Mouse (Mus musculus) spleen, postnatal 4 days (tissue): ENCODE results near the gene Tmem88.

Experiments
- DNase-seq, 2 experiments: peaks; one replicate each; pipeline ENCODE4 v3.0.0; 2022; ENCODE audit warnings: low spot score in 2 of 2

Gene Tmem88

DNA sequence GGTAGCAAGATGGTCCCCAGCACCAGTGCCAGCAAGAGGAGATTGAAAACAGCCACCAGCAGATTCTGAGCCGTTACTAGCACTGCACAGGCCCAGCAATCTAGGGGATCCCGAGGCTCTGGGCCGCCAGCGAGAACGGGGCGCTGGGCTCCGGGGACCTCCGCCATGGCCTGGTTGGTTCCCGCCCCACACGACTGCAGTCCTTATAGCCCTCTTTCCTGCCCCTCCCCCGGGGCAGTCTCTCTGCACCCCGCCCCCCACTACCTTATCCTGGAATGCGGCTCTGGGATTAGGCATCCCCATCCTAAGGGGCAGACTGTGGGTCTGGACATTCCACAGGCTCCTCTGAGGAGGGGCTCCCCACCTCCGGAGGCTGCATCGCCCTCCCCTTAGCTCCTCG, at the start of gene Tmem88:
Tmem88 (minus strand) TSS at position 176 of the 400 bp plus-strand sequence.
- DNase-seq = peak; percentile 23 to 63

DNA sequence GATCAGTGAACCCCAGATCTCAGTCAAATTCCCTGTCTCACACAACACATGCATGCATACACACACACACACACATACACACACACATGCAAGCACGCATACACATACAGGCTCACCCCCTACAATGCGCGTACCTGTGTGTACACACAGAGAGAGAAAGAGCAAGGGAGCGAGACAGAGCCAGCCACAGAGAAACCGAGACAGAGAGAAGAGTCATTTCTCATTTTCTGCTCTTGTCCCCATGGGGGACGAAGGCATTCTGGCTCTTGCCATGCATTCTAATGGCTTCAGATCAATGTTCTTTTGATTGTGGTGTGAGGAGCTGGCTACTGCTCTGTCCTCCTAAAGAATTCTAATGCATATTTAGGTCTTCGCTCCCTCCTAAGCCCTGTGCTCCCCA, 49.3 kb upstream of the Tmem88 start:
- no peak for DNase-seq

DNA sequence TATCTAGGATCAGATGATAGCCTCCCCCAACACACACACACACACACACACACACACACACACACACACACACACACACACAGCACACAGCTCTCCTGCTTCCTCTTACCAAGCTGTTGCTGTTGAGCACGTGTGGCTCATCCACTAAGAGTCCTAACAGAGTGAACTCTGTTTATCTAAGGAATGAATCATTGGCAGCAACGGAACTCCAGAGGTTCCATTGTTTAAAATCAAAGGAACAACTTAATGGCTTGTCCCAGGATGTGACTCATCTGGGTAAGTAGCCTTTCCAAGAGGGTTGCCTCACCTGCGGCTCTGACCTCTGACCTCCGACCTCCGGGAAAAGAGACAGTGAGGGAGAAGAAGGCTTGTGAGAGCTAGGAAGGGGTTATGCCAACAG, 45.3 kb upstream of the Tmem88 start:
- DNase-seq = no peak

DNA sequence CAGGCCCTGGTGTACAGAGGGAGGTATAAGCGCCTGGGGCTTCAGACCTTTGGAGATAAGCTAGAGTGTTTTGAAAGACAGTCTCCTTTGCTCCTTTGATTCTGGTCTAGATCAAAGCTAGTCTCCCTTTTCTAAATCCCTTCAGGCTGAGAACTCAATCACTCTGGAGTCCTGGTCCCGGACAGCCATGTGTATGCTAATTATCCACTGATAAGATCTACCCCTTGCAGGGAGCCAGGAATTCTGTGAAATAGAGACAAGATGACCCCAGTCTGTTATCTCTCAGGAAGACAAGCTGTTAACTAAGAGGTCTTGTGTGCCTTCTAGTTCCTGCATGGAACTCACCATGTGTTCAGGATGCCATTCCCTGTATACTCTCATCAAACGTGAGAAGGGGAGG, 39.3 kb upstream of the Tmem88 start:
- DNase-seq = no peak

DNA sequence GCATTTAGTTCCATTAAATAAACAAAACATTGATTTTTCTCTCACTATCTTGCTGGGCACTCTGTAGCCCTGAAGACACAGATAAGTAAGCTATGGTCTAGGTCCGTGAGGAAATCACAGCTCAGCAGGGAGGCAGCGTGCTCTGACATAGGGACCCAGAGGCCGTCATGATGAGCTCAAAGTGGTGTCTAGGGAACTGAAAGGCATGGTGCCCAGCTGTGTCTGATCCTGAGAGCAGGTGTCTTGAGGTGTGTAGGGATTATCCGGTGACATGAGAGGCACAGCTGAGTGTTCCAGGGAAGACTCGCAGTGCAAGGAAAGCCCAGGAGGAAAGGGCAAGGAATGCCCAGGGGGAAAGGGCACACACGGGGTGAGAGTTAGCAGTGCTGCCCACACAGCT, 35.2 kb upstream of the Tmem88 start:
- no peak for DNase-seq

DNA sequence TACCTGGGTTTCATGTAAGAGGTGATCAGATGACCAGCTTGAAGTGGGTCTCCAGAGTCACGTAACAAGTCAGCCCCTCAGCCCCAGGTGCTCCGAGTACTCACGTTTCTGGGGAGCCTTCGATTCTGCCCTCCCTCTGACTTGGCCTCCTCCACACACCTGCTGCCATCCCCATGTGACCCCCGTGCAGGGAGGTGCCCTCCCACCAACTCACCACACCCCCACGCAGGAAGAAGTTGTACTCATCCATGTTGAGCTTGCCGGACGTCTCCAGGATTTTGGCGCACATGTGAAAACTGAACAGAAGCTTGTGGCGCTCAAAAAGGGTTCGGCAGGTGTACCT, 34.6 kb upstream of the Tmem88 start:
- no peak for DNase-seq

DNA sequence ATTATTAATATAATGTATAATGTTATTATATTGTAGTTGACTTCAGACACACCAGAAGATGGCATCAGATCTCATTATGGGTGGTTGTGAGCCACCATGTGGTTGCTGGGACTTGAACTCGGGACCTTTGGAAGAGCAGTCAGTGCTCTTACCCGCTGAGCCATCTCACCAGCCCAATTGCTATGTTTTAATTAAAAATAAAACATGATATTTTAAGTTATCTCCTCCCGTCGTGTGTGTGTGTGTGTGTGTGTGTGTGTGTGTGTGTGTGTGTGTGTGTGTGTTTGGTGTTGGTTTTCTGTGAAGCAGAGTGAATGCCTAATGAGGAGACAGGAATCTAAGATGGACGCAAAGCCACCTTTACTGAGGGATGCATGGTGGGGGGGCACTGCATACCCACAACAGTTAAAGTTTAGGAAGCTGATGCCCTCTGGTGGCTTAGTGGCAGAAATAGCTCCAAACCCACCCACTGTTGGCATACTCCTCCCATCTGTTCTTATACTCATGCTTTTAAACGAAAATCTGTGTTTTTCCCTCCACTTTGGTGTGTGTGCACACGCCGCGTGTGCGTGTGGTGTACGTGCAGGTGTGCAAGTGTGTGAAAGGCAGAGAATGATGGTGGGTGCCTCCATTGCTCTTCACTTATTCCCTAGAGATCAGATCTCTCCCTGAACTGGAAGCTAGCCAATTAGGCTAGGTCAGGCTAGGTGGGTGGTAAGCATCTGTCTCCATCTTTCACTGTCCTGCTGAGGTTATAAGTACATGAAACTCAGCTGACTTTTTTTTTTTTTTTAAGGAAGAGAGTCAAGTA, 34.0 kb upstream of the Tmem88 start:
- DNase-seq = peak in 1 of 2 experiments; percentile 57

DNA sequence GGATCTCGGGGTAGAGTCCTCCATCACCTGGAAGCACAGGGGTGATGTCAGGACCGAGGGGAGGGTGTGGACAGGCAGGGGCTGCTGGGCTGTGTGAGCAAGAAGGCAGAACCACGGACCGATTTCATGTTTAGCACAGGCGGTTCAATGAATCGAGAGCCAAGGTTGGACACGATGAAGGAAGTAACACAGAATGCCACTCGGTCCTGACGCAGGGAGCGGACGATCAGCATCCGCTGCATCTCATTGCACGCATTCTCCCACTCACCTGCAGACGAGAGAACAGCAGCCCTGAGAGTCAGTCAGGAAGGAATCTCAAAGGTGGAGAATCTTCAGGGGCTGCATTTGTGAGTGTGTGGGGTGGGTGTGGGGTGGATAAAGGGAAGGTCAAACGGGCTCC, 32.6 kb upstream of the Tmem88 start:
- DNase-seq = no peak

DNA sequence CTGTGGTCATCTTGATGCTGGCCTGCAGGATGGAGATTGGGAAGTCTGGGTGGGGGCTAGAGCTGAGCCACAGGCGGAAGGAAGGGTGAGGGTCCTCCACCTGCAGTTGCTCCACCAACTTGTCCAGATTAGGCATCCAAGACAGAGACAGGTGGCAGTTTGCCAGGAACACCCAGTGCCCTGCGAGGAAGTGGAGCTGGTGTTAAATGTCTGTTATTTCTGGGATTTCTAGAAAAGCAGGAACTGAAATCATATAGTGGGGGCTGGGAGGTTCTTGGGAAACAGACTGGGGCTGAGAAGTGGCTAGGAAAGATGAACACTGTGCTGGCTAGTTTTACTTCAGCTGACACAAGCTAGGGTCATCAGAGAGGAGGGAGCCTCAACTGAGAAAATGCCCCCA, 31.3 kb upstream of the Tmem88 start:
- no peak for DNase-seq

DNA sequence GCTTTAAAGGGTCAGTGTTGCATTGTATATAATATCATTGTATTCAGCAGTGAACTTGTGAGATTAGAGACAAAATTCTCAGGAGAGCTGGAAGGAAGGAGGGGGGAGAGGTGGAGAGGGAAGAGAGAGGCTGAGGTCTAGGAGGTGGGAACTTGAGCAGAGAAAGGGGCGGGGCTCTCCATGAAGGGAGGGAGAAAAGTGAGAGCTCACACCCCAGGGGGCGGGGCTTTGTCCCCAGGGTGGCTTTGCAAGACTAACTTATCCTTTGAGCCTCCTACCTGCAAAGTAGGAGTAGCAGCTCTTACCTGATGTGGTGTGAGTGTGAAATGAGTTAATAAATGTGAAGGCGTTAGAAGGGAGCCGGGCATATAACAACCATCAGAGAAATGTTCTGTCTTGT, 30.7 kb upstream of the Tmem88 start:
- DNase-seq = peak in 1 of 2 experiments; percentile 49

DNA sequence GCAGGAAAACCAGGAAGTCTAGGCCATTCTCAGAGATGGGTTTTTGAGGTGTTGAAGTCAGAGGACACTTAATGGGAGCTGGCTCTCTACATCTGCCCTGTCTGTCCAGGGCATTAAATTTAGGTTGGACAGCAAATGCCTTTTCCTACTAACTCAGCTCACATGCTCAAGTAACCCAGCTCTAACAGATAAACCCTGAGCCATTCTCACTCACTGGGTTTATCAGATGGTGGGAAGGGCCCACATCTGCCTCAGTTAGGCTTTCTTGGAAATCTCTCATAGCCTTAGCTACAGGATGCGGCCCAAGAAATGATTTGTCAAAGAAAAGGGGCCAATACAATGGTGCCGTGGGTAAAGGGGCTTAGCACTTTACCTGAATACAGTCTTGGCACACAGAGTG, 28.2 kb upstream of the Tmem88 start:
- DNase-seq = no peak

DNA sequence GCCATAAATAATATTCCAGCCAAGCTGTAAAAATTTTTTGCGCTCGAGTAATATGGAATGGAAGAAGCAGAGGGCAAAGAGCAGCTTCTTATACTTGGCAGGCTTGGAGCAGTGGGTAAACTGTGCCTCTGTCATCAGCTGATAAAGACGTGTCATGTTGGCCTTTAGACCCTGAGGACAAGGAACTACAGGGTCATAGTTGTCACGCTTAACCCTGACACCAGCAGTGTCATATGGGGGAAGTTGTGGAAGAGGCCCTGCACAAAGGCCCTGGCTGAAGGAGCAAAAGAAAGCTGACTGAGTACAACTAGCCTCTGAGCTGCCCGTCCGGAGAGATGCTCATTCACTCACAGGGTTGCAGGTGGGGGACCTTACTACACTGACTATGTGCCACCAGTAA, 25.9 kb upstream of the Tmem88 start:
- no peak for DNase-seq

DNA sequence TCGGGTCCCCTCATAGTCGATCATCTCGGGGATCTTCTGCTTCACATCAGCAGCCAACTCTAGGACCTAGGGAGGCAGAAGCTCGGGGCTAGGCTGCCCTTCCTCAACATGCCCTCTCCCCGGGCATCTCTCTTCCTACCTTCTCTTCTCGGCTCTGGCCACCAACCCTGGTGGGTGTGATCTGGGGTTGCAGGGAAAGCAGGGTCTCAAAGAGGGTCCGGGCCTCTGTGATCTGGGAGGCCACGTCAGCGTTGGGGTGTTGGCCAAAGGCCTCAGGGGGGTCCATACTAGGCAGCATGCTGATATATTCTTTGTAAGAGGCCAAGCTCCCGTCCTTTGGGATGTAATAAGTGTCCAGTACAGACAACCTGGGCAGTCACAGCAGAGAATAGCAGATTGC, 24.8 kb upstream of the Tmem88 start:
- DNase-seq = no peak

DNA sequence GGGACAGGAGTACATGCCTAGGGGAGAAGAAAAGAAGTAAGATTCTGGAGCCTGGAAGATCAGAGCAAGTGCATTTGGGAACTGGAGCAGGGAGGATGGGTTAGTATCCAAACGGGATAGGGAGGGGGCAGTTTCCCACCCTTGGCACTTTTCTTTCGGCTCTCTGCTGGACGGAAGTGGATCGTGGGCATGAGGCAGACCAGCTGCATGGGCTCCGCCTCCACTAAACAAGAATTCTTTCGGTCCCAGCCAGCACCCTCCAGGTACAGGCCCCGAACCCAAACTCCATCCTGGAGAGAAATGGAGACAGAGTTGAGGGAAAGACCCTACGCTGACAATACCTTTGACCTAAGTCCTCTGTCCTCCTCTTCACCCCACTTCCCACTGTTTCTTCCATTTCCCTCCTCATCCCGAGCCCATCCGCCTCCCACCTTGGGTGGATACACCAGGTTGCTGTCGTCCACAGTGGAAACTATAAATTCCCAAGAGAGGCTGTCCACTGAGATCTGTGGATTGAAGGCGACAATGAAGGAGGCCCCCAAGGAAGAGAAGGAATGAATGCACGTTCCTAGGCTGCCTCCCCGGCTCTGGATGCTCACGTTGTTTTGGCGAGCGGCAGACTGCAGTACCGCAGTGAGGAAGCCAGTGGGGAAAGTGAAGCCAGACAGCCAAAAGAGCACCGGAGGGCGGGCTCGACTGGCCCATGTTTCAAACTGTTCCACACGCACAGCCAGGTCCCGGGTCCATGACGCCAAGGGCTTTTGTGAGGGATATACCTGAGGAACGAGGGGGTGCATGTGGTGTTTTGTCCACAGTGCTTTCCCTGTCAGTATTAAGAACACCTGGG, 23.3 kb upstream of the Tmem88 start:
- DNase-seq = no peak

DNA sequence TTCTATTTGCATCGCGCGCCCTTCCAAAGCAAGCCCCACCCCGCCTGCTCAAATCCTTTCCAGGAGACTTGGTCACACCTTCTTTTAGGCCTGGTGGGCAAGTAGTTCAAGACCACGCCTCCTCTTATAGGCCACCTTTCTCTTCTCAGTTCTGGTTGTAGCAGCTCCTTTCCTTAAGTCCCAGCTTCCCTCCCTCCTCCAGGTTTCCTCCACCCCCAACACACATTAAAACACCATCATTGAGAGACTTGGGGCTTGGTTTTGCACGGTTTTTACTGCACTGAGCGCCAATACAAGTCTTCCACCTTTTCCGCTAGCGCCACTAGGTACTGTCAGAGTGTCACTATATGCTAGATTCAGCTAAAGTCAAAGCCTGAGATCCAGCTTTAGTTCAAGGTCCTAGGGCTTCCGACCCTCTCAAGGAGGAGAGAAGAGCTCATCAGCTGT, 22.5 kb upstream of the Tmem88 start:
- DNase-seq = no peak

DNA sequence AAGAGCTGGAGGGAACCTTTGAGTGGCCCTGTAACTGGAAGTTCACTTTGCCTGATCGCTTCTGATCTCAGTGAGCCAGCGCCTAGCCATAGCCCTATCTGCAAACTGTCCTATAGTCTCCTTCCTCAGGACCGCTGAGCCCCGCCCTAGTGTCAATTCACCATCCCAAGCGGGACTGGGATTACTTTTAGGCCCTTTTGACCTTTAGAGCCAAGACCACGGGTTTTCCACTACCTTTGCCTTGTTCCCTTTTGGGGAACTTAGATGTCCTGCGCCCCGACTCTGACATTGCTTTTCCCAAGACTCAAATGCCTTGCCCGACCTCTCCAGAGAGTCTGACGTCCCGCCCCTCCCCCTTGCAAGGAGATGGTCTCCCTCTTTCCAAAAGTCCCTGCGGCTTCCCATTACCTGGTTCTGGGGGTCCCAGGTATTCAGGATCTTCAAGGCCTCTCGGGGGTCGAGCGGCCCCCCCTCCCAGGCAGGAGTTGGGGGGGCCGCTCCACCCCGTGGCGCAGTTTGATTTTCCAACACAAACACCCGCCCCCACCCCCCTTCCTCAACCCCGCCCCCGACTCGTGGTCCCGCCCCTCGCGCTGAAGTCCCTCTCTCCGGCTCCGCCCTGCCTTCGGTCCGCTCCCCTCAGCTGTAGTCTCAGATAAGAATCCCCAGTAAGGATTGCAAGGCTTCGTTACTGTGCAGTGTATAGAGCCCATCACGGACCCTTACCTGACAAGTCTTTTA, 21.9 kb upstream of the Tmem88 start:
- peak in 1 of 2 experiments; percentile 76 for DNase-seq

DNA sequence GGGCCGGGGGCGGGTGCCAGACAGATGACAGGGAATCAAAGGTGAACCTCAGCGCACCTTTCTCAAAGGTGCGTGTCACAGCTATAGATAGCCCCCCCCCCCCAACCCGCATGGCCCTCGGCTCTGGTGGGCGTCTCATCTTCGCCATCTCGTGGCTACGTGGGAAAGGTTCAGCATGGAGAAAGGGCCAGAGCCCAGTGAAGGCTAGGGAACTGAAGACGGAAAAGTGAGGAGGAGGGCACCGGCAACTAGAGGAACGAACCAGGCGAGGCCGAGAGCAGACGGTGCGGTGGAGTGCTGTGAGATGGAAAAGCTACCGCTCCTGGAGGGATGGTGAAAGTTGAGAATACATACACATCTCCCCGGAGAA, 21.4 kb upstream of the Tmem88 start:
- DNase-seq = peak in 1 of 2 experiments; percentile 68

DNA sequence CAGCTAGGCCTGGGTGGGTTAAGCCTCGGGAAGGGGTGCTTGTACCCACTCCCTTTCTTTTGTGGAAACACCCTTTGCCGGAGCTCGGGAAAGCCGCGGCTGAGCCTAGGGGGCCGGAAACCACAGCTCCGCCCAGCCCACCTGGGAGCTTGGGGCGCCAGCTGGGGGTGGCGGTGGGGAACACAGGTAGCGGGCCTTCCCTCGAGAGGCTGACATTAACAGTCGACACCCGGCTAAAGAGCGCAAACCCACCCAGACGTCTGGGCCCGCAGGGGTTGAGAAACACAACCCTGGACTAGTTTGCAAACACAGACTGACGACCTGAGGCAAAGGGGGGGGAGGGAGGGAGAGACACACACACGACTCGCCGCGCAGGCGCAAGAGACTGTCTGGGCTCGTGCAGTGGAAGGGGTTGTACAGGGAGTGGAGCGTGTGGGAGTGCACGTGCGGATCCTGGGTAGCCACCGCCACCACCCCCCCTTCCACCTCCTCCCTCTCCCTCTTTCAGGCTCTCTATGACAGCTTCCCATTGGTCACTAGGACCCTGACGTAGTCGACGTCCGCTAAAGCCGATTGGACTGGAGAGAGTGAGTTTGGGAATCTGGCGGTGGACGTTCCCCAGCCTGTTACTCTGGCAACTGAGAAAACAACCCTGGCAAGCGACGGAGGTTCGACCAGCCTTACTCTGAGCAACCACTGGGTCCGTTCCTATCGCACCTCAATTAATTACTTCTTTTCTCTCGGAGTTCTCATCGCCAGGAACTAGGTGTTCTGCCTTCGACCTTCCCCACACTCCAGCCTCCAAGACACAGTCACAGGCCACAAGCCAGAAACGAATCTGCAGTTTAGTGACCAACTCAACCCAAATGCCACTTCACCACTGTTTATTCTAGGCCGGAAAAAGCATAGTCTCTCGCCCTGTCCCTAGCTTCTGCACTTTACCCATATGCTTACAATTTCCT, 20.7 kb upstream of the Tmem88 start:
- DNase-seq = peak; percentile 65 to 76

DNA sequence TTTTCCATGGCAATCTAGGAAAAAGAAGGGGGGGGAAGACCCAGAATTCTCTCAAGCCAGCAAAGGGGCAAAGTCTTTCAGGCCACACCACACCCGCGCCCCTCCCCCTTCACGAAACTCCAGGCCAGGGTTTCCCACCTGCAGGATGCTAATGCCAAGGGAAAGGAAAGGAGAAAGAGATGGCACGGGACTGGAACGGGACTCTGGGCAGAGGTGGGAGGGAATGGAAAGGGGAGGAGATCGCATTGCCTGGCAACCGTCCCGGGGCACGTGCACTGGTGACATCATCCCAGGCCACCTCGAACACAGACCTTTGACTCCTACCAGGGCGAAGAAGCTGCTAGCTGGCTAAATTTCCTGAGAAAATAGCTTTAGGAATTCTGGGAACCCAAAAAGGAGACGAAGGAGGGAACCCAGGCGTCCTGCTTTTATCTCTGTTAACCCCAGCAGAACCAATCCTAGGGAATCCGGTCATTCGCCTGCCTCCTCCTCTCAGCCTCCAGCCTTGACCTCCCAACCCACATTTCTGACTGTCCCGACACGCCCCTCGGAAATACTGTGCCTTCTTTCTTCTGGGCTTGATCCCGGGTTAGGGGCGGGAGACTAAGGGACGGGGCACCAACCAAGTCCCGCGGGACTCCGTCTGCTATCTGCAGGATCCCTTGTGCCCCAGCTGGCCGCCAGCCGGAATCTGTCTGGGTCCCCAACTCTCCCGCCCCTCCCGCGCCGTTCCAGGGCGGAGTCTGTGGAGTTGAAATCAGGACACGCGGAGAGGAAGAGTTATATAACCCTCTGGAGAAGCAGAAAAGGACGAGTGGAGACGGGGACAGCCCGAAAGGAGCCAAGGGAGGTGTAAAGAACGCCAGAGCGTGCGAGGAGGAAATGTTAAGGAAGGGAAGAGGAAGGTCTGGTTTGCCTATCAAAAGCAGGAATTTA, 19.7 kb upstream of the Tmem88 start:
- peak; percentile 74 to 82 for DNase-seq

DNA sequence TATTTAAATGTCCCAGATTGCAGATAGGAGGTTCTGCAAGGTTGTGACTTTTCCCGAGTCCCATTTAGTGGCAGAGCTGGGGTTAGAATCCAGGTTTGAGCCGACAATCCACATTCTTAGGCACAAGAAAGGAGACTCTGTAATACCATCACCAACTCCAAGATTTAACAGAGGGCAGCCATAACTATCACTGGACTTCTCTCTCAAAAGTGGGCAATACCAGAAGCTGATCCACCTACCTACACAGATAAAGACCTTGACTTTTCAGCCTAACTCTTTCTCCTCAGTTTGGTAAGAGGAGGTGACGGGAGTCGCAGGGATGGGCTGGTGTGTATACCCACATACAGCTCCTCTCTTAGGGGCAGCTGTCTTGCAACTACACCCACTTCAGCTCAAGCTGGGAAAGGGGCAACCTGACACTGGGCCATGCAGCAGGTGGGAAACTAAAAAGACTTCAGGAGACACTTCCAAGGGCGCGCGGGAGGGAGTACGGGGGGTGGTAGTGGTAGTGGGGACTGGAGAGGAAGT, 19.0 kb upstream of the Tmem88 start:
- no peak for DNase-seq
